Mouse (Mus musculus): ENCODE measurements around the gene Fam78a.

Gene Fam78a

DNA sequence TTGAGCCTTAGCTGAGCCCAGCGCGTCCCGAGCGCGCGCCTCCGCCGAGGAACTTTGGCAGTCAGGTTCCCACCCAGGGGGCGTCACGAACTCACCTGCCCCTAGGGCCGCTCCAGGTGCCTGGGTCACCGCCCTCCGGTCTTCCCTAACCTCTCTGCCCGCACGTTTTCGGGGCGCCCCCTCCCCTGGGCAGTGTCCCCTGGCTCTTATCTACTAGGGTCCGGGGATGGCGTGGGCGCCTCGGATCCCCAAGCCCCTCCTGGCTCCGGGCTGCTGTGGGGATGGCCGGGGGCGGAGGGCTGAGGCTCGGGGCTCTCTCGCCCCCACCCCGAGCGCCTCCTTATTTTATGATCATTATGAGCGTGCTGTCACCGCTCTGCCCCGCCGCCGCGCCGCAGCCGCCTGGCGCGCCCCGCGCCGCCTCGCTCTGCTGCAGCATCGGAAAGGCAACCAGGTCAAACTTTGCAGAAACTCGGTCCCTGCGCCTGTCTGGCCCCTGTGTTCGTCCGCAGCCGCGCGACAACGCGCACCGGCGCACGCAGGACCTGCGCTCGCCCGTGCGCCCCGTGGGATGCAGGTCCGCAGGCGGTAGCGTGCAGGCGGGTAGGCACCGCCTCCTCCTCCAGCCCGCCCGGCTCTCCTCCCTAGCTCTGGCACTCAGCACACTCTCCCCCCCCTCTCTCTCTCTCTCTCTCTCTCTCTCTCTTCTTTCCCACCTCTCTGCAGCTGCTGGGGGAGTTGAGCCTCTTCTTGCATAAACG lies at the start of gene Fam78a:
TSS of gene Fam78a (minus strand) at position 747 of the 761 bp plus-strand sequence.
- no peak for DNase-seq (ENCODE audit: low spot score)

DNA sequence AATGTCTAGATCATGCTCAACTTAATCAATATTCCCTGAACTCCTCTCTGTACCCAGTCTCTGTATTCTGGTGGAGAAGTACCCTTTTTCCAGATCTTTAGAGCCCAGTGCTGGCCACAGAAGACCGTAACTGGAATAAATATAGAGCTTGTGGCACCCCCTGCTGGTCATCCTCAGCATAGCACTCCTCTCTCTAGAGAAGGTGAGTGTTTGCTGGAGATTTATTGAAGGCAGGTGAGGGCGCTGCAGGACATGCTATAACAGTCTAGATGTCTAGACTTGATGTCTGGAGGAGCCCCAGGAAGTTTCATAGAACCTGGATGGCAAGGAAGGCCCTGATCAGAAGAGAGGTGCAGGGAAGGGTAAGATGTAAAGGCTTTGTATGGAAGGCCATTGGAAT lies 49.4 kb upstream of the Fam78a start:
- DNase-seq (ENCODE audit: low spot score): peak; percentile 93

DNA sequence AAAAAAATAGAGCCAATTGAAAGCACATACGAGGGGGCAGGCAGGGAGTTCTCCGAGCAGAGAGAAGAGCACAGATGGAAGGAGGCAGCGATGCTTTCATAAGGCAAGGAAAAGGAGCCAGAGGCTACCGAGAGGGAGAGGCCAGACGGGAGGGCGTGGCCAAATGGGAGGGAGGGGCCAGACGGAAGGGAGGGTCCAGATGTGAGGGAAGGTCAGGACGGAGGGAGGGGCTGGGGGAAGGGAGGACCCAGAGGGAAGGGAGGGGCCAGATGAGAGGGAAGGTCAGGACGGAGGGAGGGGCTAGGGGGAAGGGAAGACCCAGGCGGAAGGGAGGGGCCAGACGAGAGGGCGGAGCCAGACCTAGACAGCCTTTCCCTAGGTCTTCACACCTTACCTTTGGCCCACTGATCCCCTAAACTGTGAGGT lies 47.9 kb upstream of the Fam78a start:
- DNase-seq (ENCODE audit: low spot score): no peak

DNA sequence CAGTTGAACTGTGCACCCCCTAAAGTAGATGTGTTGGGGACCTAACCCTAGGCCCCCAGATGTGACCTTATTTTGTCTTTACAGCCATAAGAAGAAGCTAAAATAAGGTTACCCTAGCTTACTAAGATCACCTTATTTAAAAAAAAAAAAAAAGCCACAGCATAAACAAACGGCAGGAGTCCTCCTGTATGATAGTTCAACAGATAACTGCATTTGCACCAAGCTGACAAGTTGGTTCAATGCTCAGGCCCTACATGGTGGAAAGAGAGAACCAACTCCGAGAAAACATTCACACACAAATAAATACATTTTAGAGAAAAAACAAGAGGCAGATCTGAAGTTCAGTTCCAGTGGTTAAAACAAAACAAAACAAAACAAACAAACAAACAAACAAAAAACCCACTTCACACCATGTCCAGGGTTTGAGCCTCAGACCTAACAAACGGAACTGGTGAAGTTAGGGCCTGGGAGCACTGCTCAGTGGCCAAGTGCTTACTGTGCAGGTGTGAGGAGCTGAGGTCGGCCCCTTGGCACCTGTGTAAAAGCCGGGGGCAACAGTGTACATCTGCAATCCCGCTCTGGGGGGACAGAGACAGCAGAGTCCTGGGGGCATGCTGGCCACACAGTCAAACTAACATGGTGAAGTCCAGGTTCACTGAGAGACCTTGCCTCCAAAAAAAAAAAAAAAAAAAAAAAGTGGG lies 47.4 kb upstream of the Fam78a start:
- no peak for DNase-seq (ENCODE audit: low spot score)

DNA sequence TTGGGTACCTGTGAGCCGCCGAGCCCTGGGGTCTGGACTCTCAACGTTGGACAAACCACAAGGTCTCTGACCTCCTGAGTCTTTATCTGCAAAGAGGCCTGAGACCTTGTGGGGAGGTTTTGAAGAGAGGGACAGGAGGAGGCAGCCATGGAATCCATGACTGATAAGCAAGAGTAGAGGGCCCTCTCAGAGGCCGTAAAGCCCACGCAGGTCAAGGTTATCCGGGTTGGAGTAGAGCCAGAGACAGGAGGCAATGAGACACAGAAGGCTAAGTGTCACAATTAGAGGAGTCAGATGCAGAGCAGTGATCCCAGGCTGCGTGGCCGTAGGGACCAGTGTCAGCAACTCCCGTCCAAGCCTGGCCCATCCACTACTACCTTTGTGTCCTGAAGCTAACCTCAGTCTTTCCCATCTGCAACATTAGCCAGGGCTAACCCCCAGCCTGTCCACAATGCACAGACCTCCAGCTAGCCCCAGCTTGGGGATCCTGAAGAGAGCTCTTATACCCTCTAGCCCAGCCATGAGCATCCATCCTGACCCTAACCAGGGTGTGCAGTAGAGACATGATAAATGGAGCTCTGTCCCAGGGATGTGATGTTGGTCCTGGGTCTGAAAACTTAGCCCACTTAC lies 46.7 kb upstream of the Fam78a start:
- no peak for DNase-seq (ENCODE audit: low spot score)

DNA sequence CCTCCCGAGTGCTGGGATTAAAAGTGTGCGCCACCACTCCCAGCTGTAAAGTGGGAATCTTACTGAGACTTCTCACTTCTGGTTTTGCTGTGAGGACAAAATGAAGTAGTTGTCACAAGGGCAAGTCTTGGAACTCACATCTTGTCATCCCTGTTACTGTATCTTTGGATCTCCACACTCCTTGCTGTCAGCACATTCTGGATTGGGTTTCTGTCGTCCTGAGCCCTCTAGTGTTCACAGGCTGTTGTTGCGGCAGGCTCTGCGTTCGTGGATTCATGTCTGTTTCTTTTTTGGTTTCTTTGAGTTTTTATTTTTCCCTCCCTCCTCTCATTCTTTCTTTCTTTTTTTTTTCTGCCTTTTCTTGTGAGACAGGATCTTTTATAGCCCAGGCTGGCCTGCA lies 45.8 kb upstream of the Fam78a start:
- peak; percentile 69 for DNase-seq (ENCODE audit: low spot score)

DNA sequence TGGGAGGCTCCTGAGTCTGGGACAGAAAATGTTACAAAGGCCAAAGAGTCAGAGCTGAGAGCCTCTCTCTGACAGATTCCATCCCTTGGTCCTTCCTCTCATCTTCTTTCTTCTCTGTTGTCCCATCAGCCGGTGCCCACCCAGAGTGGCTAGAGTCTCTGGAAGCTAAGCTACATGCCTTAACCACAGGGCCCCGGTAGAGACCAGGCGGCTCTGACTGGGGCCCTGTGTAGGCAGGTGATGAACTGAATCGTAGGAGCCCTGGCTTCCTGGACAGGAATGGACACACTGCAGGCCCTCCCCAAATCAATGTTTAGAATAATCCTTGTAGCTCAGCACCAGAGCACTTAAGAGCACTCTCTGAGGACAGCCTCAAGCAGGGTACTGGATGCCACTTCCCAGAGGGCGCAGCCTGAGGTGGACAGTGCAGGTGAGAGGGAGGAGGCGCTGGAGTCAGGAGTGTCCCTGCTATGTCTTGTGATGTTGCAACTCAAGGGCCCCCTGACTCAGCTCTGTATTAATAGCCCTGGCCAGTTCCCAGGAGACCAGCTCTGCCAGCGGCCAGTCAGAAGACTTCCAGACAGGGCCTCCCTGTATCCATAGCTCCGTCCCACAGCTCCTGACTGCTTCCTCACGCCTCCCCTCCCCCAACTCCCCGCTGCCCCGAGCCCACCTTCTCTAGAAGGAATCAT lies 44.9 kb upstream of the Fam78a start:
- DNase-seq (ENCODE audit: low spot score): no peak

DNA sequence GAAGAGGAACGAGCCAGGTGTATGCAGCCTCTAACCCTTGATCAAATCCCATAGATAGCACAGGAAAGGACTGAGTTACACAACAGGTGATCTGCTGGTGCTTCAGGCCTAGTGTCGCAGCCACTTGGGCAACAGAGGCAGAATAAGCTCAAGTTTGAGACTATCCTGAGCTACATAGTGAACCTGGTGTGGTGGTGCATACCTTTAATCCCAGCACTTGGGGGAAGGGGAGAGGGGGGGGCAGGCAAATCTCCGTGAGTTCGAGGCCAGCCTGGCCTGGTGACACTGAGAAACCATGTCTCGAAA lies 43.8 kb upstream of the Fam78a start:
- DNase-seq (ENCODE audit: low spot score): no peak

DNA sequence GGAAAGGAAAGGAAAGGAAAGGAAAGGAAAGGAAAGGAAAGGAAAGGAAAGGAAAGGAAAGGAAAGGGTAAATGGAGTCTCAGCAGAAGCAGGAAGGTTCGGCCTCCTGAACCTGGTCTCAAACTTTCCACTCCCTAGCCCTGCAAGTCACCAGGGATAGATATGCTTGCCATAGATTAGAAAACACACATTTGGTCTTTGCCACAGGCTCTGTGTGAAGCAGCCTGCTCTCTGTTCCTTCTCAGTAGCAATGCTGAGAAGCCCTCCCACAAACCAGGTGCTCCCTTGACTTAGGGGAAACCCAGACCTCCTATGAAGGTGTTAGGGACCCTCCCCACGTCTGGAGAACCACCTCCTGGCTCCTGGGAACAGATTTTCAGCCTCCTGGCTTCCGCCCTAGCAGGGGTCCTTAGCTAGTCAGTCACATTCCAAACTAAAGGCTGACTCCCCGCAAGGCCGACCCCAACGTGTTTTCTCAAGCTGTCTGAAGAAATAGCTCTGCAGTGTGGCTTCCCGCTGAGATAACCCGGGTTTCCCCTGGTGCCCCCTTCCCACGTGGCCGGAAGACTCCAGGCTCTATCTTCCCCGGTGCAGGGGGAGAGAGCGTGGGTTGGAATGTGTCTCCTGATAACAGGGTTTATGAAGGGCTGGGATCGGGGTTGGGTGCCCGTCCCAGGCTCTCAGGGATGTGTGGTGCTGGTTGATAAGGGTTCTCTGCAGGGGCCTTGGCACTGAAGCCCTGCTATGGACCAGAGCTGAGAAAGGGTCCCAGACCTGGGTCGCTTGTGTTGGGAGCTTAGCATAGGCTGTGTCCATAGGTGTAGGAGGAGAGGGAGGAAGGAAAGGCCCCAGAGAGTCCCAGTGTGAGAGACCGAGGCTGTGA lies 43.2 kb upstream of the Fam78a start:
- DNase-seq (ENCODE audit: low spot score): no peak

- DNase-seq (ENCODE audit: low spot score): no peak
These were observed 37.1 kb upstream of the Fam78a start for GRCm38 (mm10) chr2:32121785-32122184.

GRCm38 (mm10) chr2:32121150-32121549 lies 36.5 kb upstream of the Fam78a start:
- DNase-seq (ENCODE audit: low spot score): no peak

DNA sequence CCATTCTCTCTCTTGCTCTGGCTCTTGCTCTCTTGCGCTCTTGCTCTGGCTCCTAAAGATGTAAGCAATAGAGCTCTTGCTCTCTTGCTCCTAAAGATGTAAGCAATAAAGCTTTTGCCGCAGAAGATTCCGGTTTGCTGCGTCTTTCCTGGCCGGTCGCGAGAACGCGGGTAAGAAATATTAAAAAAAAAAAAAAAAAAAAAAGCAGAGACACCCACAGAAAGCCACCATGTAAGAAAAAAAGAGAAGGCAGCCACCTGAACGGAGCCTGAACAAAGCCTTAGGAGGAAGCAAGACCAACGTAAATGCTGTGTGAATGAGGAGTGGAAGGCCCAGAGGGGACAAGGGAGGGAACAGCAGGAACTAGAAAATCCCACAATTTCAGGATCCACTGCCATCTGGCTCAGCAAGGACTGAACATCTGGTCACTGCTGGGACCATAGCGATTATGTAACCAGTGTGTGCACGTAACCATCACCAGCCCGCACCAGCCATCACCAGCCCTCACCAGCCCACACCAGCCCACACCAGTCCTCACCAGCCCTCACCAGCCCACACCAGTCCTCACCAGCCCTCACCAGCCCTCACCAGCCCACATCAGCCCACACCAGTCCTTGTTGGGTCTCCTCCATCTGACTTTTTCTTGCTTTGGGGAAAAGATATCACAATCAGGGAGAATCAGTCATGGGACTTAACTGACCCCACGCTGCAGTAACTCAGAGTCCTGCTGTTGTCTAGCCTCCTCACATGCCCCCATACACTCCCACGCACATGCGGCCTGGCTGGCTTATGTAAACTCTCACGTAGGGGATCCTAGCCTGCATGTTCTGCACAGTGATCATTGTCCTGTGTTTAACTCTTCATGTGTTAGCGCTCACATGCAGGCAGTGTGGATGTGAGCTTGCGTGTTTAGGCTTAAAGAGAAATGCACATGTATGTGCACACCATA lies 35.4 kb upstream of the Fam78a start:
- DNase-seq (ENCODE audit: low spot score): no peak

DNA sequence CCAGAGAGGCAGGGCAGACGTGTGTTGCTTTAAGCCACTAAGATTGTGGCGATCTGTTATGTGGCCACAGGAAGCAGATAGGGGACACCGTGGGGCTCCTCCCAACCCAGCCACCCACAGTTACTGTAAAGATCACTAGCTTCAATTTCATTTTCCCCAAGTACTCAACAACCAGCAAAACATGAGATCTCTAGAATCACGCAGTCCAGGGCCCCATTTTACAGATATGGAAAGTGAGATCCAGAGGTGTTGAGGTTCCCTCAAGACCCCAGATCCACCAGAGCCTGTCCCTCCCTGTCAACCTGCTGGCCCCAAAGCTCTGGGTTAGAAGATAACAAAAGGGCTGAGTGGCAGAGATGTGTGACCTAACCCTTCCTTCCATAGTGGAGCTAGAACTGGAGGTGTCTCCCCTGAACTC lies 31.2 kb upstream of the Fam78a start:
- DNase-seq (ENCODE audit: low spot score): no peak

DNA sequence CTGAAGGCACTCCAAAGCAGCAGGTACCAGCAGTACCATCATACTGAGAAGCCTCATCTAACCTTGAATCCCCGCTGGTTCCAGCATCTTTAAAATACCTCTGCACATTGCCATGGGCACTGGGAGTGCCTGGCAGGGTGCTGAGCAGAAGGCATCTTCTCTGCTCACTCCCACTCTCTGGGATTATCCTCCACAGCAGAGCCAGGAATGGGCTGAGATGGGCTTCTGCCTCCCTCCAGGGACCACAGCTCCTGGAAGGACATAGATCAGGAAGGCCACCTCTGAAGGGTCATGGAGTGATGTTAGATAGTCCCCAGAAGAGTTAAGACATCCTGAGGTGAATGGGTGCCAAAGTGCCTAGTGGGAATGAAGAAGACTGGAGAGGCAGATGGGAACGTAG lies 27.9 kb upstream of the Fam78a start:
- DNase-seq (ENCODE audit: low spot score): no peak

DNA sequence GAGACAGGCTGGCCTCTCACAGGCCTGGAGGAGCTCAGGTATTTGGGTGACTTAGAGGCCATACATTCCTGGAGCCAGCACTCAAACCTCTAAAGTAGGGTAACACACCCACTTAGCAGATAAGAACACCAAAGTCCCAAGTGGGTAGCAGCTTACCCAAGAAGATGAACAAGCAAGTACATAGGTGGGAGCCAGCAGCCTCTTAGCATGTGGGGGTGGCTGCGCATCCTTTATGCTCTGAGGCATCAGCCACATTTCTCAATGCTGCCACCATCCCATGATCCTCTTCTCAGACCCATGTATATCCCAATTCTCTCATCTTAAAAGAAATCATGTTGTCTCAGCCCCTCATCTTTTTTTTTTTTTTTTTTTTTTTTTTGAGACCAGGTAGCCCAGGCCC lies 26.6 kb upstream of the Fam78a start:
- no peak for DNase-seq (ENCODE audit: low spot score)

DNA sequence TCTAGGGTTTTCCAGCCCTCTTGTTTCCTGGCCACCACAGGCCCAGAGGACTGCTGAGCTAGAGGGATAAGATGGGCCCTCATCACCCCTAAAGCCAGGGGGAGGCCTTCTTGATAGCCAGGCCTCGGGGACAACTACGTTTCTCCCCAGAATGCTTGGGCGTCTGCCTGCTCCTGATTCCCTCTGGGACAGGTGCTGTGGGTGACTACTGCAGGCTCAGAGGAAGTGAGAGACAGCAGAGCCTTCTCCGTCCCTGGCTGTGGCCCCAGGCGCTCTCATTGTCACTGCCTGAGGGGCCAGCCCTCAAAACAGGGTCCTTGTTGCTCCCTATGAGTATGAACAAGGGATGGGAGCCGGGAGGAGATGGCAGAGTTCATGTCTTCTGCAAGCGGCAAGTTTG lies 21.3 kb upstream of the Fam78a start:
- no peak for DNase-seq (ENCODE audit: low spot score)

DNA sequence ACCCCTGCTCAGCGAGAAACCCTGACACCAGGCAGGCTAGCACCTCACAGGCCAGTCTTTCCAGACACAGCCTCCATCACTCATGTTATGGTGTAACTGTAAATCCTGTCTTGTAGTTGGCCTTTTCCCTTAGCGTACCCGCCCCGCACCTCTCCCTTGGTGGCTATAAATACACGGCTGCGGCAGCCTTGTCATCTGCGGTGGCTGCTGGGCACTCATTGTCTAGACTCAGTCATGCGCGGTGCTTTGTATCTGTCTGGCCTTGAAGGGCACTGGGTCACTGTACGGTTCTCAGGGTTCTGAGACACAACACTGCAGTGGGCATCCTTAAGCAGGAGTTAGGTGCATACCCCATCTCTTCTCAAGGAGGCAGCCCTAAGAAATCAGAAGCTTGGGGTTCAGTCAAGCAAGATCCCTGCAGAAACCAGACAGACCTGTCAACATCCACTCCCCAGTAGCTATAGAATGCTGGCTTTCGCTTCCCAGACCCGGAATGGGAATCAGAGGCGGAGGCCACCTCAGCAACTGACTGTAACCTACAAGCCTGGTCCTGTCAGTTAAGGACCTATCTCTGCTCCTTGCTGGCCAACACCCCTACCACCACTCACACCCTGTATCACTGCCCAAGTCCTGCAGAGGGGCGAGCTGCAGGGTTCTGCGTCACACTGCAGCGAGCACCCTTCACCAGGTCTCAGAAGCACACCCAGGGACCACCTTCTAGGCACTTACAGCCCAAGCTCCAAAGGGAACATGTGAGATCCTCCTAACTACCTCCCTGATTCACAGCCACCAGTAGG lies 20.7 kb upstream of the Fam78a start:
- no peak for DNase-seq (ENCODE audit: low spot score)

GRCm38 (mm10) chr2:32104122-32104521 lies 19.5 kb upstream of the Fam78a start:
- DNase-seq (ENCODE audit: low spot score): no peak

DNA sequence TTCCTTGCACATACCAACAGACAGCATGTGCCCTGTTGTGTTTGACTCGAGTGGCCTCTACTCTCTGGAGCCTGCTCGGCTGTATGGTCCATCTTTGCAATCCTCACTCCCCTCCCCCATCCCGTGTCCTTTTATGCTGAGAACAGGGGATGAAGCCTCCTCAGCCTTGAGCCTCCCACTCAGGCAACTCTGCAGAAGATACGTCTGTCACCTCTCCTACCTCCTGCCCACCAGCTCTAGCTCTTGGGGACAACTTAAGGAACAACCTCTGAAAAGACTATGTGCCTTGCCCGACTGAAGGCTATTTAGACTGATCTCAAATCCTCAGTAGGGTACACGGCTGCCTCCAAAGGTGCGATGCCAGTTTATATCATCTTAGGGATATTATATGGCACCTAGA lies 18.9 kb upstream of the Fam78a start:
- no peak for DNase-seq (ENCODE audit: low spot score)

- no peak for DNase-seq (ENCODE audit: low spot score)
These were observed 18.3 kb upstream of the Fam78a start for GRCm38 (mm10) chr2:32102944-32103343.
